Mouse (Mus musculus) kidney, postnatal 4 days (tissue): ENCODE data around the gene Rln1.
A peak's percentile ranks its signal among the peaks of the same experiment; 100 is the strongest.

Experiments used
- DNase-seq, 2 experiments: peaks; one replicate each; pipeline ENCODE4 v3.0.0; 2021; ENCODE audit warnings: mixed read lengths in 2 of 2

Rln1 gene

GRCm38 (mm10) chr19:29334068-29334745 lies at the start of gene Rln1:
TSS of gene Rln1 (minus strand) at chr19:29334670.
- peak; percentile 60 to 66 for DNase-seq

- DNase-seq, result no peak
Measured at GRCm38 (mm10) chr19:29383368-29383767, 48.9 kb upstream of the Rln1 start.

GRCm38 (mm10) chr19:29379839-29380603 lies 45.6 kb upstream of the Rln1 start:
- DNase-seq, result no peak

- DNase-seq, result no peak
Measured at GRCm38 (mm10) chr19:29376382-29376781, 41.9 kb upstream of the Rln1 start.

GRCm38 (mm10) chr19:29374947-29375346 lies 40.5 kb upstream of the Rln1 start:
- DNase-seq, result no peak

GRCm38 (mm10) chr19:29373438-29373837 lies 39.0 kb upstream of the Rln1 start:
- no peak for DNase-seq

GRCm38 (mm10) chr19:29372621-29373020 lies 38.2 kb upstream of the Rln1 start:
- DNase-seq, result no peak

- DNase-seq, result no peak
Measured at GRCm38 (mm10) chr19:29372138-29372537, 37.7 kb upstream of the Rln1 start.

- no peak for DNase-seq
Measured at GRCm38 (mm10) chr19:29371284-29372081, 37.0 kb upstream of the Rln1 start.

- DNase-seq, result no peak
Measured at GRCm38 (mm10) chr19:29370545-29371283, 36.2 kb upstream of the Rln1 start.

GRCm38 (mm10) chr19:29370112-29370511 lies 35.6 kb upstream of the Rln1 start:
- DNase-seq, result no peak

GRCm38 (mm10) chr19:29368671-29369309 lies 34.3 kb upstream of the Rln1 start:
- no peak for DNase-seq

- DNase-seq, result no peak
Measured at GRCm38 (mm10) chr19:29368041-29368440, 33.6 kb upstream of the Rln1 start.

GRCm38 (mm10) chr19:29366969-29367622 lies 32.6 kb upstream of the Rln1 start, which contains the start of the genes Plgrkt and Cd274:
TSS of gene Plgrkt (minus strand) at chr19:29367390.
TSS of gene Cd274 (plus strand) at chr19:29367455.
- DNase-seq, result peak; percentile 81 to 89

- DNase-seq, result no peak
Measured at GRCm38 (mm10) chr19:29366226-29366968, 31.9 kb upstream of the Rln1 start.

- peak; percentile 21 to 44 for DNase-seq
Measured at GRCm38 (mm10) chr19:29365105-29365504, 30.6 kb upstream of the Rln1 start.

- DNase-seq, result no peak
Measured at GRCm38 (mm10) chr19:29364076-29364475, 29.6 kb upstream of the Rln1 start.

GRCm38 (mm10) chr19:29363557-29363956 lies 29.1 kb upstream of the Rln1 start:
- no peak for DNase-seq

- no peak for DNase-seq
Measured at GRCm38 (mm10) chr19:29362173-29362930, 27.9 kb upstream of the Rln1 start.
